Mouse (Mus musculus): ENCODE measurements around the gene Atxn3. TPM values are rescaled to one million over a fixed set of nuclear protein-coding genes. Genes with fewer than 3 reads are reported as not detected.

The Atxn3 gene
- polyA plus RNA-seq, 2 experiments = 10.9 to 11.1 TPM

GRCm38 (mm10) chr12:101904170-101904569 is 53.9 kb downstream of the Atxn3 start:
- DNase-seq (ENCODE audit: low spot score) (no peak), ATAC-seq (ENCODE audit: low FRiP score, low read depth) (no peak)
- H3K36me3 ChIP-seq (ENCODE audit: control insufficient read depth, insufficient read depth, low read length) = peaks cover 31% of the 10 kb centered on the region
- no peaks in the 10 kb centered on the region for H3K27me3 ChIP-seq (ENCODE audit: control insufficient read depth, insufficient read depth, low read length)
- no peak overlapping the region for H3K9ac ChIP-seq (ENCODE audit: low read depth, low read length, severe bottlenecking)
- H3K27ac ChIP-seq (replicated peaks; ENCODE audit: low read depth, low read length) = no peak overlapping the region
- H3K4me1 ChIP-seq (ENCODE audit: control insufficient read depth, insufficient read depth, low read length) = no peaks in the 10 kb centered on the region
- WGBS = 93% methylated on average over 3 of the region's 3 CpGs
- H3K4me2 ChIP-seq (replicated peaks; ENCODE audit: low read depth, low read length, severe bottlenecking) = no peak overlapping the region
- no peaks in the 10 kb centered on the region for H3K9me3 ChIP-seq (ENCODE audit: control insufficient read depth, low read length)
- TF ChIP-seq POLR2A (IDR thresholded peaks at IDR 0.05; ENCODE audit: borderline replicate concordance, extremely low read depth, insufficient read depth, insufficient read length) = no peak
- no peak overlapping the region for H3K4me3 ChIP-seq (replicated peaks; ENCODE audit: low read length)

- no peaks in the 10 kb centered on the region for H3K27me3 ChIP-seq (ENCODE audit: control insufficient read depth, insufficient read depth, low read length)
- ATAC-seq (ENCODE audit: low FRiP score, low read depth) = no peak
- WGBS = 92% methylated on average over 2 of the region's 2 CpGs
- peaks cover 38% of the 10 kb centered on the region for H3K36me3 ChIP-seq (ENCODE audit: control insufficient read depth, insufficient read depth, low read length)
- H3K9me3 ChIP-seq (ENCODE audit: control insufficient read depth, low read length) = no peaks in the 10 kb centered on the region
- no peaks in the 10 kb centered on the region for H3K4me1 ChIP-seq (ENCODE audit: control insufficient read depth, insufficient read depth, low read length)
- no peak for TF ChIP-seq POLR2A (IDR thresholded peaks at IDR 0.05; ENCODE audit: borderline replicate concordance, extremely low read depth, insufficient read depth, insufficient read length)
- H3K27ac ChIP-seq (replicated peaks; ENCODE audit: low read depth, low read length) = no peak overlapping the region
- no peak overlapping the region for H3K4me3 ChIP-seq (replicated peaks; ENCODE audit: low read length)
- no peak overlapping the region for H3K9ac ChIP-seq (ENCODE audit: low read depth, low read length, severe bottlenecking)
- no peak overlapping the region for H3K4me2 ChIP-seq (replicated peaks; ENCODE audit: low read depth, low read length, severe bottlenecking)
- no peak for DNase-seq (ENCODE audit: low spot score)
Measured at GRCm38 (mm10) chr12:101899671-101900245, 58.3 kb downstream of the Atxn3 start.

GRCm38 (mm10) chr12:101898966-101899365 is 59.1 kb downstream of the Atxn3 start:
- no peak overlapping the region for H3K4me3 ChIP-seq (replicated peaks; ENCODE audit: low read length)
- peaks cover 39% of the 10 kb centered on the region for H3K36me3 ChIP-seq (ENCODE audit: control insufficient read depth, insufficient read depth, low read length)

GRCm38 (mm10) chr12:101897113-101897512 is 60.9 kb downstream of the Atxn3 start:
- Histone ChIP-seq H3K4me1 (ENCODE audit: control insufficient read depth, insufficient read depth, low read length) (no peaks in the 10 kb centered on the region), H3K4me2 (replicated peaks; ENCODE audit: low read depth, low read length, severe bottlenecking) (no peak overlapping the region), H3K27me3 (ENCODE audit: control insufficient read depth, insufficient read depth, low read length) (no peaks in the 10 kb centered on the region), H3K9me3 (ENCODE audit: control insufficient read depth, low read length) (no peaks in the 10 kb centered on the region), H3K4me3 (replicated peaks; ENCODE audit: low read length) (no peak overlapping the region), H3K27ac (replicated peaks; ENCODE audit: low read depth, low read length) (no peak overlapping the region), H3K36me3 (ENCODE audit: control insufficient read depth, insufficient read depth, low read length) (peaks cover 46% of the 10 kb centered on the region), H3K9ac (ENCODE audit: low read depth, low read length, severe bottlenecking) (no peak overlapping the region)
- TF ChIP-seq POLR2A (IDR thresholded peaks at IDR 0.05; ENCODE audit: borderline replicate concordance, extremely low read depth, insufficient read depth, insufficient read length) = no peak
- DNase-seq (ENCODE audit: low spot score) = no peak
- ATAC-seq (ENCODE audit: low FRiP score, low read depth) = no peak
- WGBS = 89% methylated on average over 7 of the region's 7 CpGs

More at GRCm38 (mm10) chr12:101898966-101899365, 59.1 kb downstream of the Atxn3 start:
- H3K9ac ChIP-seq (ENCODE audit: low read depth, low read length, severe bottlenecking) = no peak overlapping the region
- DNase-seq (ENCODE audit: low spot score) = no peak
- no peak overlapping the region for H3K4me2 ChIP-seq (replicated peaks; ENCODE audit: low read depth, low read length, severe bottlenecking)
- no peaks in the 10 kb centered on the region for H3K4me1 ChIP-seq (ENCODE audit: control insufficient read depth, insufficient read depth, low read length)
- no peaks in the 10 kb centered on the region for H3K27me3 ChIP-seq (ENCODE audit: control insufficient read depth, insufficient read depth, low read length)
- H3K27ac ChIP-seq (replicated peaks; ENCODE audit: low read depth, low read length) = no peak overlapping the region
- no peak for ATAC-seq (ENCODE audit: low FRiP score, low read depth)
- no peak for TF ChIP-seq POLR2A (IDR thresholded peaks at IDR 0.05; ENCODE audit: borderline replicate concordance, extremely low read depth, insufficient read depth, insufficient read length)
- 94% methylated on average over 8 of the region's 8 CpGs for WGBS
- no peaks in the 10 kb centered on the region for H3K9me3 ChIP-seq (ENCODE audit: control insufficient read depth, low read length)

- Histone ChIP-seq H3K36me3 (ENCODE audit: control insufficient read depth, insufficient read depth, low read length) (peaks cover 66% of the 10 kb centered on the region), H3K4me1 (ENCODE audit: control insufficient read depth, insufficient read depth, low read length) (no peaks in the 10 kb centered on the region), H3K4me2 (replicated peaks; ENCODE audit: low read depth, low read length, severe bottlenecking) (no peak overlapping the region), H3K4me3 (replicated peaks; ENCODE audit: low read length) (no peak overlapping the region), H3K9me3 (ENCODE audit: control insufficient read depth, low read length) (no peaks in the 10 kb centered on the region), H3K27me3 (ENCODE audit: control insufficient read depth, insufficient read depth, low read length) (no peaks in the 10 kb centered on the region), H3K9ac (ENCODE audit: low read depth, low read length, severe bottlenecking) (no peak overlapping the region), H3K27ac (replicated peaks; ENCODE audit: low read depth, low read length) (no peak overlapping the region)
- WGBS = 84% methylated on average over 8 of the region's 8 CpGs
- no peak for TF ChIP-seq POLR2A (IDR thresholded peaks at IDR 0.05; ENCODE audit: borderline replicate concordance, extremely low read depth, insufficient read depth, insufficient read length)
- no peak for ATAC-seq (ENCODE audit: low FRiP score, low read depth)
- no peak for DNase-seq (ENCODE audit: low spot score)
Measured at GRCm38 (mm10) chr12:101893296-101893695, 64.8 kb downstream of the Atxn3 start.
